Mouse (Mus musculus) layer of hippocampus, adult 2 months (tissue): ENCODE data around the gene Inava. TPM values are rescaled to one million over a fixed set of nuclear protein-coding genes. Genes with fewer than 3 reads are reported as not detected.

ENCODE experiments used
- DNase-seq, 2 experiments: peaks; one replicate each; pipeline ENCODE4 v3.0.0; 2022; ENCODE audit warnings: low spot score in 2 of 2
- H3K27ac ChIP-seq: fragments of 200-600 bp; 2 replicates; pipeline ENCODE4 v1.8.1; 2022
- H3K4me3 ChIP-seq: fragments of 200-600 bp; 2 replicates; pipeline ENCODE4 v1.8.1; 2022; ENCODE audit warnings: mild to moderate bottlenecking
- CTCF ChIP-seq: fragments of 200-600 bp; conservative IDR thresholded peaks from 2 replicates; pipeline ENCODE4 v1.8.1; 2022; ENCODE audit warnings: antibody characterized with exemption, mild to moderate bottlenecking, moderate library complexity
- long read RNA-seq, 2 experiments: library from polyadenylated mRNA; stranded (forward); transcript quantifications; one replicate each; pipeline ENCODE4 v2.0.0; 2021; ENCODE audit warnings: borderline mapping rate in 2 of 2
- total RNA-seq, 2 experiments: library from RNA; stranded (reverse); gene quantifications; 2 replicates each; pipeline ENCODE4 v1.2.3; 2021

Inava gene
- 1 to 10 TPM; 3.0 to 3.2 TPM for total RNA-seq
- long read RNA-seq, experiment 1, partial matches to known transcripts, result 1 of 3 reads
- long read RNA-seq, experiment 1, other reads (novel, unspliced or antisense), result 1 of 3 reads
- long read RNA-seq, experiment 2, partial matches to known transcripts, result 0 of 3 reads
- long read RNA-seq, experiment 2, other reads (novel, unspliced or antisense), result 2 of 3 reads

DNA sequence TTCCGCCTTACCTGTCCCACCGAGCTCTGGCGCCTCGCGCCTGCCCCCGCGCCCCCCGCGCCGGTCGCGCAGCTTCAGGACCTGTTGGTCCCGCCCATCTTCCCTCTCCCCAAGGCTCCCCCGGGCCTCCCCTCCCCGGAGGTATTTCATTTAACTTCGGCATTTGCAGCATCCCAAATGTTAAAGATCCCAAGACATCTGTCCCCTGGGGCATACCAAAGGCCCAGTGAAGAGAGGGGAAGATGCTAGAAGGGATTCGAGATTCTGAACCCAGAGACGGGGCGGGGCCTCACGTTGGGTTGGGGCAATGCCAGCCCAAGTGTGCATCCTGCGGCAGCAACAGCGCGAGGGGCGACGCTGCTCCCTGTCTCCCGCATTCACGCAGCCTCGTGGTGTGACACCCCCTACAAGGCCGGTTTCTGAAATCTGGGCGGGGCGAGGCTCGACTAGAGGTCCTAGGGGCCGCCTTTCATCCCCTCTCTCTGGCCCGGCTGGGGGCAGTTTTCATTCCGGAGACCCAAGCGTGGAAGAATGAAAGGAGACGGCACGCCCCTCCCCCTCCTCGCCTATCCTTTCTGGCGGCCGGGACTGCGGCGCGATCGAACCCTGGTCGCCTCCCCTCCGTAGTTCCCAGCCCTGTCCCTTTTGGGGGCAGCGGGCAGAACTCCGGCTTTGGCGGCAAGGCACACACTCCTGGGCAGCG, at the start of gene Inava:
Inava (minus strand) TSS at position 373 of the 703 bp plus-strand sequence.
- H3K27ac ChIP-seq, result peak within 1 kb of the TSS; percentile 73

DNA sequence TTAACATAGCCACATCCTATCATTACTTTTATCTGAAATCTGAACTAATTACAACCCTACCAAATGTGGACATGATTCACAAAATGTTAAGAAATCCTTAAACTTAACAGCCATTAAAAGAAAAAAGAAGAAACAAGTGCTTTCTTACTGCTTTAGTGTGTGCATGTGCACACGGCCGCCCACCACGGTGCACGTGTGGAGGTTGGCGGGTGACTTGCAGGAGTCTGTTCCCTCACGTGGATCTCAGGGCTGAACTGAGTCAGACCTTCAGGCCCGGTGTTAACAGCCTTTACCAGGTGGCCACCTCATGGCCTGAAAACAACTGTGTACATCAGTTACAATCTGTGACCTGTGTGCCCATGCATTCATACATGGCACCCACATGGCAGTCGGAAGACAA, 43.3 kb upstream of the Inava start:
- no peak for DNase-seq
- no peak for TF ChIP-seq CTCF
- H3K27ac ChIP-seq, result no peak overlapping the region
- no peak overlapping the region for H3K4me3 ChIP-seq

More for the DNA sequence above, at the start of gene Inava:
- peak; percentile 23 to 39 for DNase-seq
- TF ChIP-seq CTCF, result no peak
- H3K4me3 ChIP-seq, result peak within 1 kb of the TSS; percentile 69

DNA sequence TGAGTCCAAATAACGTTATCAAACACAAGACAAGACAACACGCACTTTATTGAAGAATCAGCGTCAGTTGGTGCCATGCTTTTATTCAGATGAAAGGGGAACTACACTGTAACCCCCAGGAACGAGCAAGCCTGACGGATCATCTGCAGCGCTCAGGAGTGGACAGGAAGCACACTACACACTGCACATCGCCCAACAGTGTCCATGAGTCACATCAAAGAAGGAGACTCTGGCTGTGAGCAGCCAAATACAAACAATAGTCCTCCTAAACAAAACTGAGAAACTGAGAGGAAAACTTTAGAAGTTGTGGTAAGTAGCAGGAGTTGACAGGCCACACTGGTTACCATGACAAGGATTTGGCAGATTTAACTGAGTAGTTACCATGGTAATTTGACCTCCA, 34.2 kb upstream of the Inava start:
- Histone ChIP-seq H3K27ac (no peak overlapping the region), H3K4me3 (no peak overlapping the region)
- no peak for TF ChIP-seq CTCF
- DNase-seq, result no peak

DNA sequence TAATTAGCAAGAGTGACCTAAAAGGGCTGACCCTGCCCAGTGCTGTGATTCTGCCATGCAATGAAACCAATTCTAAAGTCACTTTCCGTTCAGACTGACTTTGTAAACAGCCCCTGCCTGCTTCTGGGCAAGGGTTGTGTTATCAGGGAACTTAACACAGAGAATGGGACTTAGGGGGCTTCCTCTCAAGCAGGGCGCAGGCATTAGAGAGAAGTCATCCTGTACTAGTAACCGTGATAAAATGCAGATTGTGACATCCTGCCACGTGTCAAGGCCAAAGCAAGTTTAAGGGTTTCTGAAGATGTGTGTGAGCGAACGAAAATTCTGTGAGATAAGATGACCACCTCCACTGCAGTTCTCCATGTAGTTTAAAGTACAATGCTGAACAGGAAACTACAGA, 32.1 kb upstream of the Inava start:
- TF ChIP-seq CTCF, result no peak
- Histone ChIP-seq H3K4me3 (no peak overlapping the region), H3K27ac (no peak overlapping the region)
- no peak for DNase-seq

DNA sequence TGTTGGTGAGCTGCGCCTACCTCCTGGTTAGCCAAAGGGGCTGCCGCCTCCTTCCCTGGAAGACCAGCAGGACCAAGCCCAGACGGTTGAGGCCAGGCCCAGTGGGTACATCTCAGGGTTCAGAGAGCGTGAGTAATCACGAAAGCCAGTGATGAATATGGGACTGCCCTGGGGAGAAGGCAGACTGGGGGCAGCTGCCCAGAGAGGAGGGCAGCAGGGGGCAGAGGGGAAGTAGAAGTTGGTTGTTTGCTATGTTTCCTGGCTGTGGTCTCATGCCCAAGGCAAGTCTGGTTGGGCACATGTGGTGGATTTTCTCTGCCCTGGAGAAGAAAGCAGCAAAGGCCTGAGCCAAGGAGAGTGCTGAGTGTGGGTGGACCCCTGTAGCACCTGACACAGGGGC, 29.3 kb upstream of the Inava start:
- no peak for DNase-seq
- Histone ChIP-seq H3K27ac (no peak overlapping the region), H3K4me3 (no peak overlapping the region)
- TF ChIP-seq CTCF, result no peak

DNA sequence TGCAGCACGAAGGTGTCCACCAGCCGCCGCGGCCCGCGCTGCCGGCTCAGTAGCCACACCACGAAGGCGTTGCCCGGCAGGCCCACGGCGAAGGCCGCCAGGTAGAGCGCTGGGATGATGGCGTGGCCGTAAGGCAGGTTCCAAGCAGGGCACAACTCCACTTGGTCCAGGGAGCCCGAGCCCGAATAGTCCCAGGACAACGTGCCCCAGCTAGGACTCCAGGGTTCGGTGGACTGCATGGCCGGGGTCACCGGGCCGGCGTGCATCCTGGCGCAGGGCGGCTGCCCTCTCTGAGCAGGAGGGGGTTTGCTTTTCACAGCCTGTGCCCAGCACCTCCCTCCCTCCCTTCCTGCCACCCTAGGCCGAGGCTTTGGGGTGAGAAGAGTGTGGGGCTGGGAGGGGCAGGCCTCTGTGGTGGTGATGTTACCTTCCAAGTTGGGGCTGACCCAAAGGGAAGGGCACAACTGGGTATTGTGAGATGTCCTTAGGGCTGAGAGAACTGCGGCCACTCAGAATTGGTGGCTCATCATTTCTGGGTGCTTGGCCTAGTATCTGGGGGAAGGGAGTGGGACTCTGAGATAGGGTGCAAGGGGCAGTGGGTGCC, 26.7 kb upstream of the Inava start, which contains the start of gene Gpr25:
Gpr25 (minus strand) TSS at position 239 of the 604 bp plus-strand sequence.
- Histone ChIP-seq H3K27ac (peak within 1 kb of the TSS; percentile 92), H3K4me3 (peak within 1 kb of the TSS; percentile 70)
- TF ChIP-seq CTCF, result no peak
- DNase-seq, result no peak

DNA sequence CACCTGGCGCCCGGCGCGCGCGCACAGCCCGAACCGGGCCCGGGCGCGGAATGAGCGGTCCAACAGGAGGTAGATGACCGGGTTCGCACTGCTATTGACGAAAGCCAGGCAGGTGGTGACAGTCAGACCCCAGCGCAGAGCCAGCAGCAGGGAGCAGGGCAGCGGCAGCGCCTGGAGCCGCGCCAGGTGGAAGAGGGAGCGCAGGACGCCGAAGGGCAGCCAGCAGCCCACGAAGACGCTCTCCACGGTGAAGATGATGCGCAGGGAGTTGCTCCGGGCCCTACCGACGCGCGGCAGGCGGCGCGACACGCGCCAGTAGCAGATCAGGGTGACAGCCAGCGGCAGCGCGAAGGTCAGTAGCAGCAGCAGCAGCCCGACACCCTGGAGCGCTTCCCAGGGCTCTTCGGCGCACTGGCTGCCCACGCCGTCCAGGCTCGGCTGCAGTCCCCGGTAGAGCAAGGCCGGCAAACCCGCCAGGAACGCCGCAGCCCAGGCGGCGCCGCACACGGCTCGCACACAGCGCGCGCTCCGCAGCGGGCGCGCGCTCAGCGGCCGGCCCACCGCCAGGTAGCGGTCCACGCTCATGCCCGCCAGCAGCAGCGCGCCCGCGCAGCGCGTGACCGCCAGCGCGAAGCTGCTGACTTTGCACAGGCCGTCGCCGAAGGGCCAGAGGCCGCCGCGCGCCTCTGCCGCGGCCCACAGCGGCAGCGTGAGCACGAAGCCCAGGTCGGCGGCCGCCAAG, 26.0 kb upstream of the Inava start:
- DNase-seq, result peak; percentile 48 to 73
- TF ChIP-seq CTCF, result no peak
- H3K27ac ChIP-seq, result peak overlapping the region; percentile 92
- peak overlapping the region; percentile 70 for H3K4me3 ChIP-seq

DNA sequence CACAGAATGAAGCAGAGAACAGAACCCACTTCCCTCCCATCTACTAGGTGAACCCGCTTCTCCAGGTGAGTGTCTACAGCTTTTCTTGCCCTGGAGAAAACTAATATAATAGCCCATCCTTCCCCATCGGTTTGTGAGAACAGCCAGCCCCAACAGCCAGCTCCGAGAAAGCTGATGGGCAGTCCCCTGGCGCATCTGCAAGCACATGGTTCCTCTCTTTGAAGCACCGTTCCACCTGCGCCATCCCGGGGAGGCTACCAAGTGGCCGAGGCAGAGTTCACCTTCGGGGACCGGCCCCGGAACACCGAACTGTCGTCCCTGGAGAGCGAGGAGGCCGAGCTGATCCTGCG, 25.5 kb upstream of the Inava start:
- H3K4me3 ChIP-seq, result peak overlapping the region; percentile 70
- peak overlapping the region; percentile 92 for H3K27ac ChIP-seq
- no peak for DNase-seq
- no peak for TF ChIP-seq CTCF

DNA sequence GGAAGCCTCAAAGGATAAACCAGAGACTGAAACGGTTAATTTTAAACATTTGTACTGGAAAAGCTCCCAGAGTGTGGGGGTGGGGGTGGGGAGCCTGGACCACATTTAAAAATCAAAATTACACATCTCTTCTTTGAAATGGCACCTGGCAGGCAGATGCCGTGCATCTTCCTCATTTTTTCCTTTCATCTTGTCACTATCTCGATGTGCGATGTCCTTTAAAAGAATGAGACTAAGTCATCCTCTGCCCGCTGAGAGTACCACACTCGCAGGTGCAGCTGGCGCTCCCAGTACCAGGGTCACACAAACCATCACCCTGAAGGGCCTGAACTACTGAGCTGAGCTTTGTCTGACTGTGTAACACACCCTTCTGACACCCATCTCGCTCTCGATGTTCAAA, 24.4 kb upstream of the Inava start:
- no peak for DNase-seq
- H3K4me3 ChIP-seq, result no peak overlapping the region
- no peak overlapping the region for H3K27ac ChIP-seq
- no peak for TF ChIP-seq CTCF

DNA sequence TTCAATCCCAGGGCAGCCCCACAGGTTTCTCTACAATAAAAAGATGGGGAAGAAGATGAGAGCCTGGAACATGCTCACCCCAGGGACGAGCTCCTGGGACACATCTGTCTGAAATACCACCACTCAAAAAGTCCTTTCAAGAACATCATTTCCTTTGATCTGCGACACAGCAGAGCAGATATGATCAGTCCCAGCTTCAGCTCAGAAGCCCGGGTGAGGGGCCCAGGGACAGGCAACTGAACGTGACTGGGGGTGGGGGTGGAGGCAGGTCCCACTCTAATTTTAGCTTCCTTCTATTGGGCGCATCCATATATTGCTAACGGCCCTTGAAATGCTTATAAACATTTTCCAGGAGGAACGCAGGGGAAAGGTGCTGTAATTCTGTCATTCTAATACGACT, 21.6 kb upstream of the Inava start:
- H3K4me3 ChIP-seq, result no peak overlapping the region
- TF ChIP-seq CTCF, result no peak
- no peak for DNase-seq
- no peak overlapping the region for H3K27ac ChIP-seq

DNA sequence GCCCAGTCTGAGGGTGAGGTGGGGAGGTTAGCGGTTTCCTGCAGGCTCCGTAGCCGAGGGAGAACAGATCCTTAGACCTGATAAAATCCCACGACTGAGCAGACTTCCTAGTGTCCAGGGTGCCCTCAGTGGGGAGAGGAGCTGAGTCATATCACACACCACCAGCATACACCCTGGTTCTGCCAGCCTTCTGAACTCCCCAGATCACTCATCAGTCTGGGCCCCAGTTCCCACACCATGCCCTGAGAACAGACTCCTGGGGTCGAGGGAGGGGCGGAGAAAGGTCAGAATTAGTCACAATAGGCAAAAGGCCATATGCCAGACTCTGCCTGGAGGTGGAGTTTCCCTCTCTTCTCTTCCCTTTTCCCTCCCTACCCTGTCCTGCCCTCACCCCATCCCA, 21.1 kb upstream of the Inava start:
- Histone ChIP-seq H3K4me3 (no peak overlapping the region), H3K27ac (no peak overlapping the region)
- no peak for DNase-seq
- no peak for TF ChIP-seq CTCF

DNA sequence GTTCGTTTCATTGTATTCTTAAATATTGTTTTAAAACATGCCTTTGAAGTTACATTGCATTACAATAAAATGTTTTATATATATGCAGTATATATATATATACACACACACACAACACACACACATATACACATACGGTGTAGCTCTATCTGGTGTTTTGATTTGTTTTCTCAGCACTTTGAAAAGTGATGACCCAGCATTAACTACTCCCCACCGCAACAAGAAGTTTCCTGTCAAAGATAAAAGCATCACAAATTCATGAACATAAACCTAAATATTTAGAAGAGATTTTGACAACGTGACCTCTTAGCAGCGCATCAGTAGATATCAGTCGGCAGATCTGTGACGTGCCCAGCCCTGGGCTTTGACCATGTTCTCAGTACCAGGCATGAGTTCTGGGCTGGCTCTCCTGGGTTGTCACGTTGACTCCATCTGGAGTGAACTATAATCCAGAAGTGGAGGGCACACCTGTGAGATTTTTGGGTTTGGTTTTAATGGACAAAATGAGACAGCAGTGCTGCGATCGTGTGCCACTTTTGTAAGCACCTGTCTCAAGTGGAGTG, 20.5 kb upstream of the Inava start:
- no peak for TF ChIP-seq CTCF
- H3K27ac ChIP-seq, result no peak overlapping the region
- H3K4me3 ChIP-seq, result no peak overlapping the region
- no peak for DNase-seq

DNA sequence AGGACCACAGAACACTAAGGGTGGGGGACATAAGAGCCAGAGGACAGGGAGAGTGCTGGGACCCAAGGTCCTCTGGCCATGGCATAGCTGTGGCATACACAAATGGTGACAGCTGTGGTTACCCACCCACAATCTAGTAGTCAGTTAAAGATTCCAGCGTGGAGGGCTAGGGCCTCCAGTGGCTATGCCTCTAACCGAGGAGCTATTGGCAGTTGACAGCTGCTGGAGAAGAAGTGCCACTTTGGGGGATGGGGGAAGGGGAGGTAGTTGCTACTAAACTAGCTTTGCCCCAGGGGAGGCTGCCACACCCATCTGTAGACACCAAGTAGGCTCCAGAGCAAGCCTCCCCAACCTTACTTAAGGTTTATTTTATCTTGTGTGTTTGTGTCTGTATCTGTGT, 19.4 kb upstream of the Inava start:
- Histone ChIP-seq H3K4me3 (no peak overlapping the region), H3K27ac (no peak overlapping the region)
- no peak for DNase-seq
- no peak for TF ChIP-seq CTCF
